Mouse (Mus musculus): ENCODE data around the gene Psme1.
A peak's percentile ranks its signal among the peaks of the same experiment; 100 is the strongest.

The Psme1 gene

GRCm38 (mm10) chr14:55571760-55572159, 6.2 kb upstream of the Psme1 start:
- DNase-seq = no peak

- DNase-seq = no peak
These were observed 2.6 kb upstream of the Psme1 start, which contains the start of gene Fitm1 for GRCm38 (mm10) chr14:55575302-55575701. Gene Fitm1 (plus strand): TSS chr14:55575617.

GRCm38 (mm10) chr14:55575711-55576110, 2.2 kb upstream of the Psme1 start:
- DNase-seq = no peak

GRCm38 (mm10) chr14:55576376-55576775, 1.5 kb upstream of the Psme1 start:
- peak; percentile 60 for DNase-seq

GRCm38 (mm10) chr14:55578668-55579269, 846 bp downstream of the Psme1 start:
- DNase-seq = peak; percentile 73 to 76

GRCm38 (mm10) chr14:55579511-55580496, 1.9 kb downstream of the Psme1 start:
- no peak for DNase-seq

- no peak for DNase-seq
These were observed 2.8 kb downstream of the Psme1 start for GRCm38 (mm10) chr14:55580731-55581130.

- no peak for DNase-seq
These were observed 4.2 kb downstream of the Psme1 start for GRCm38 (mm10) chr14:55581981-55582681.

- DNase-seq = no peak
These were observed 6.4 kb downstream of the Psme1 start for GRCm38 (mm10) chr14:55584303-55584701.

GRCm38 (mm10) chr14:55584702-55585565, 7.0 kb downstream of the Psme1 start, which contains the start of gene Emc9:
Gene Emc9 (minus strand): TSS chr14:55585302.
- DNase-seq = peak; percentile 82 to 86

GRCm38 (mm10) chr14:55585566-55585960, 7.6 kb downstream of the Psme1 start:
- DNase-seq = no peak

- DNase-seq = no peak
These were observed 8.2 kb downstream of the Psme1 start for GRCm38 (mm10) chr14:55586149-55586548.

- no peak for DNase-seq
These were observed 11.3 kb downstream of the Psme1 start for GRCm38 (mm10) chr14:55589271-55589670.

- DNase-seq = no peak
These were observed 12.0 kb downstream of the Psme1 start for GRCm38 (mm10) chr14:55589771-55590448.

- DNase-seq = peak; percentile 93 to 96
These were observed 12.9 kb downstream of the Psme1 start, which contains the start of gene Psme2 for GRCm38 (mm10) chr14:55590748-55591330. Gene Psme2 (minus strand): TSS chr14:55591113.

- peak; percentile 94 to 95 for DNase-seq
These were observed 13.5 kb downstream of the Psme1 start, which contains the start of gene Rnf31 for GRCm38 (mm10) chr14:55591331-55591891. Gene Rnf31 (plus strand): TSS chr14:55591708.

GRCm38 (mm10) chr14:55592226-55592625, 14.3 kb downstream of the Psme1 start:
- DNase-seq = peak; percentile 53 to 65

- DNase-seq = peak; percentile 68 to 69
These were observed 18.2 kb downstream of the Psme1 start for GRCm38 (mm10) chr14:55596036-55596690.

- DNase-seq = no peak
These were observed 20.8 kb downstream of the Psme1 start for GRCm38 (mm10) chr14:55598521-55599390.

All from cerebellum, postnatal 10 days (tissue).